Mouse (Mus musculus) frontal cortex, adult (tissue): ENCODE measurements at regions not wholly inside any gene's neighbourhood (a gene's known extent, or its start where the extent isn't known, plus 50 kb on each side); places are given as distances from the start of the nearest gene placed in this dataset.
"Not testable (repeated sequence)": the region's sequence is repeated elsewhere in the genome, so short reads cannot be mapped to it uniquely, and the experiment has no call there.

Experiments
- ATAC-seq: cut with Nextera tagmentation; 2 replicates; pipeline ENCODE4 v1.9.2; 2017; ENCODE audit warnings: mild to moderate bottlenecking, moderate library complexity, mixed read lengths; ENCODE audit not compliant: low TSS enrichment

DNA sequence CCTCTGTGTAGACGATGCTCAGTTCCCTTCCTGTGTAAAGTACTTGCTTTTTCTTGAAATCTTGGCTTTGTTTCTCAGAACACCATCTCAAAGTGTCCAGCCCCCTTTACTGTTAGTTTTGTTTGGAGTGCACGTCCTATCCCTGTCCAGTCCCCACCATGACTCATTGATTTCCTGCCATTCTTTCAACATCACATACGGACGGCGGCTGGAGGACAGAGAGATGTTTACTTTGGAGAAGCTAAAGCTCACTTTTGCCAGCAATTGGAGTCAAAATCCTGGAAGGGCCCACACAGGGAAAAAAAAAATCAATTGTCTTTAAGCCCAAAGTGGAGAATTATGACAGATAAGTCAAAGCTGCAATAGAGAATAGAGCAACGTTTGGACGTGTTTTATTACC lies 51.8 kb downstream of the Gm5426 start:
- ATAC-seq, result no peak

DNA sequence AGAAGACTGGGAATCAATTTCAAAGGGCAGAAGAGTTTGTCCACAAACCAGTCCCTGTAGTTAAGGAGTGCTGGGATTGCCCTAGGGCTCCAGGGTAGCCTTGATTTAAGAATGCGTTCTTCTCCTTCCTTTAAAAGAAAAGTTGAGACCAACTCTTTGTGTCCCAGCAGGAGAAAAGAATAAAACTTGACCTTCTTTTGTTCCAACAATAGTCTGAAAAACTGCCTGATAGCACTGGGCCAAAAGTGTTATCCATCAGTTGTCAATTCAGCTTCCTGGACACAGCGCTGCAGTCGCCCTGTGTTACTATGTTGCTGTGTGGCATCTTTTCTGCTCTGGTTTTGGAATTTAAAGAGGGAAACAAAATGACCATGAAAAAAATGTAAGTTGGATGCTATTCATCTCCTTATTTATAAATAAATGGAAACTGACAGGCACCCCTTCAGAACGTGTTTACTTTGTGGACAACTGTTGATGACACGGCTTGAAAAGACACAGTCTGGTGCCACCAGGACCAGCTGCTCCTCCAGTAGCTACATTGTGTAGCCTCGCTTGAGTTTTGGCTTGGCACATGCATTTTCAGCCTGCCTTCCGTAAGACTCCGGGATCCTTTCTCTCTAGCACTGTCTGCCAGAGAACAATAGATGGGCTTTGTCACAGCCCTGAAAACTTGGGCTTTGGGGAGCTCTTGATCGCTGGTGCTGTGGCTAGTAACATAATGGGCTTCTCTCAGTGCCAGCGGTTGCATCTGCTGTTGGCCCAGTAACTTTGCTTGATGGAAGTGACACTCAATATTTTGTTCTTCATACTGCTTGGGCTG lies 54.0 kb downstream of the Gm5426 start:
- ATAC-seq, result 0 out of 2 replicates have a peak, but pooled peaks have one; percentile 23

DNA sequence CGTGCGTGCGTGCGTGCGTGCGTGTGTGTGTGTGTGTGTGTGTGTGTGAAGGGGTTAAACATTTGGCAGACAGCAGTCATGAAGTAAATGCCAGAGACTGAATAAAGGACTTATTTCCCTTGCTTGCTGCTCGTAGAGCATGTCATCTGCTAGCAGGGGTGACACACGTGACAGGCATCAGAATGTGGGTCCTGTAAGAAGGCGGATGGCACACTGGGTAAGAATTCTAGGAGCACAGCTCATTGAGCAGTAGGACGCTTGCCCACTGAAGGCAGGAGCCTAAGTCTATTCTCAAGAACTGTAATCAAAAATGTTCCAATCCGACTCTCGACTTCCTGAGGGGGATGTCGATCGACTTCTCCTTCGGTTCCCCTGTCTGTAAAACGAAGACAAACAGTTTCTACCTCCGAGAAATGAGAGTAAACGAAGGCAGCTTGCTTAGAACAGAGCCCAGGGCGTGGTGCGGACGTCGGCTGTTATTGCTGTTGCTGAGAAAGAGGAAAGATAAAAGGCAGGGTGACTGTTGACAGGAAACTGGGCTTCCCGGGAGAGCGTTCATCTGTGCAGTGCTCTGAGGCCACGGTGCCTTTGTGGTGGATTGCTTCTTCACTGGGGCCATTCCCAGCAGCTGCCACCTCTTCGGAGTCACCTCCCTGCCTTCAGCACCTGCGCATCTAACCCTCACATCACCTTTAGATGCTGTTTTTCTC lies 64.7 kb downstream of the Gm5426 start:
- ATAC-seq, result no peak

DNA sequence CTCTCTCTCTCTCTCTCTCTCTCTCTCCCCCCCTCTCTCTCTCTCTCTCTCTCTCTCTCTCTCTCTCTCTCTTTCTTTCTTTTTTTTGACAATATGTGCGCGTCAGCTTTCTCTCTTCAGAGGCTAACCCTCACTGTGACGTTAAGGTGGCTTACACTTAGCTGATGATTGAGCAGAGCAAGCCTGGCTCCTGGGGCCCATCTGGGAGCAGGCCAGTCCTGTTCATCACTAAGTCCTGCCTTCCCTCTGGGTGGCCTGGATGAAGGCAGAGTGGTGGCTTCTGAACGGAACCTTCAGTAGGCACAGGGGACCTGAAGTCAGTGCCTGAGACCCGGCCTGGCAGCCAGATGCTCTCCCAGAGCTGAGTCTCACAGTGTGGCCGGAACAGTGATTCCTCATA lies 65.5 kb downstream of the Gm5426 start:
- no peak for ATAC-seq

DNA sequence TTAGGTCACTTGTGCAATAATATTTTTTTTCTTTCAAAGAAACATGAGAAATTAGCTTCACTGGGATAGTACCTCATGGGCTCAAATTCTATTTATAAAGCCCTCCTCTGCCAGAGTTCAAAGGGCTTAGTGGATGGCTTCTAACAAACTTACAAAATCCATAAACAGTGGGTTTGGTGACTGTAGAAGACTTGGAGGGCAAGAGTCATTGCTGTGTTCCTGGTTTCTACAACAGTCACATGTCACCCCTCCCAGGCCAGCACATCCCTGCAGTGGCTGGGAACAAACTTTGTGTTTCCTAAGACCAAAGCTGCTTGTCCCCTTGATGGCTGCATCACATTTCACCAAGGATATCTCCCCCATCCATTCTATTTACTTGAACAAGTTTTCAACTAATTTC lies 66.5 kb downstream of the Gm5426 start:
- ATAC-seq, result no peak

DNA sequence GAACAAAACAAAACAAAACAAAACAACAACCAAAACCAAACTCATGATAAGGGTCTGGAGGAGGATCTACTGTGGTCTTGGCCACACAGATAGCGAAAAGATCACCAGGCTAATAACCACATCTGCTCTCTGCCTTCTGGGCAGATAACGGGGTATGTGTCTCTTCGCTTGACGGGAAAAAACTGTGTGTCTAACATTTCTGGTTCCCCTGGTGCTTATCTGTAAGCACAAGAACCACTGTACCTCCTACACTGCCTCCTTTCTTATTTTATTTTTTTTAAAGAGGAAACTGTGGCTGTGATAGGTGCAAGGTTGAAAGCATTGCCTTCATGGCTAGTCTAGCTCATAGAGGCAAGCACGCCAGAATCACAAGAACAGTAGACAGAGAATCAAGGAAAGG lies 67.8 kb downstream of the Gm5426 start:
- no peak for ATAC-seq

DNA sequence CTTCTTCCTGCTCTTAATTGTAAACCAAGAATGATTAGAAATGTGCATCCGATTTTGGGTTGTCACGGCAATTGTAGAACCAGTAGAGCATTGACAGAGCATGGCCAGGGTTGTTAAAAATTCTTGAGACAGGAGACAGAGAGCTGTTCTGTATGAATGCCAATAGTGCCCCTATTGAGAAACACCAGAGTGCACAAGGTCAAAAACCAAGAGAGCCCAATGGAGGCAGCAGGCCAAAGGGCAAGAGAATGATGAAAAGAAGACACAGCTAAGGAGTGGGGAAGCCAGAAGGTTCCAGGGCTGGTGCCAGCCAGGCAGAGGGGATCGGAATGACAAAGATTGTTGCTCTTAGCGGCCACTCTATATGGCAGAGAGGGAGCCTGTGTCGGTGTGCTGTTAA lies 72.8 kb downstream of the Gm5426 start:
- ATAC-seq, result no peak

DNA sequence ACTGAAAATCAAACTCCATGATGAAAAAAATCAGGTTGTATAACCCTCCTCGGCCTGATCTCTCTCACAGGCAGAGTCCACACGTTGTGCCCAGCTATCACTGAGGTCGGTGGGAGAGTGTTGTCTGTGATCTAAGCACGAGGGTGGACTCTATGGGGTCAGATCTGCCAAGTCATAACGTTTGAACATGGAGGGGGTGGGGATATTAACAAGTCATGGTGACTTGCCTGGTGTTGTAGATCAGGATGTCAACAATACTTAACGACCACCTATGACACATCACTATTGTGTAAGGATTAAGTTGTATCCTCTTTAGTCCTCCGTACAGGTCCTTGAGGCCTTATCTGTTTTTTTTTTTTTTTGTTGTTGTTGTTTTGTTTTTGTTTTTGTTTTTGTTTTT lies 74.8 kb downstream of the Gm5426 start:
- ATAC-seq, result no peak

DNA sequence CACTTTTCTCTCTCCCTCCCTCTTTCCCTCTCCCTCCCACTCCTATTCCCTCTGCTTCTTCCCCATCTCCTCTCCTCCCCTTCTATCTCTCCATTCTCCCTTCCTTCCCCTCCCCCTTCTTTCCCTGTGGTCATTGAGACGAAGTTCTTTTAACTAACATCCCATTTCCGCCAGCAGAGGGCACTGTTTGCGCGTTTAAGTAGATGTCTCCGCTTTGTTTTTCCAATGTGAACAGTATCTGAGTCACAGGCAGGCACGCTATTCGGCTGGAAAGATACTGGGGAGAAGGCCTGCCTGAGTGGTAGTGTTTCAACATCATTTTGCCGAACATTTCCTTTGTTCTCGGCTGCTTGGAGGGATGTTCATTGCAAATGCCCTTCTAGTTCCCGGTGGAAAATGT lies 77.5 kb downstream of the Gm5426 start:
- peak; percentile 98 for ATAC-seq

DNA sequence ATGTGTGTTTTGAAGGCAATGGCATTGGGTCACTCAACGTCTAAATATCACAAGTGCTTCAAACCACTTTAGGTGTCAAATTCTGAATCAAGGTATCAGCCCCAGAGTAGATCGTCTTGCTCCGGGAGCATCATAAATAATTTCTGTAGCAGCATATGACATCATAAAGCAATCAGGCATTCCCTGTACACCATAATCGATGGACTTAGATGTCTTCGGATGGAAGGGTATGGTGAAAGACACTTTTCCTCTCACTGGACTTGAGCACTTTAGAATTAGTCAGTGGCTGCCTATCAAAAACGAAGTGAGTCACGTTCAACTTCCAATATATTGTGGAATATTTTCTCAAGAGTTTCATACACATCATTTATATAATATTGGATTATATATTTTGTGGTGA lies 77.9 kb downstream of the Gm5426 start:
- ATAC-seq, result peak; percentile 24; the same call in 1 of the 2 replicates

DNA sequence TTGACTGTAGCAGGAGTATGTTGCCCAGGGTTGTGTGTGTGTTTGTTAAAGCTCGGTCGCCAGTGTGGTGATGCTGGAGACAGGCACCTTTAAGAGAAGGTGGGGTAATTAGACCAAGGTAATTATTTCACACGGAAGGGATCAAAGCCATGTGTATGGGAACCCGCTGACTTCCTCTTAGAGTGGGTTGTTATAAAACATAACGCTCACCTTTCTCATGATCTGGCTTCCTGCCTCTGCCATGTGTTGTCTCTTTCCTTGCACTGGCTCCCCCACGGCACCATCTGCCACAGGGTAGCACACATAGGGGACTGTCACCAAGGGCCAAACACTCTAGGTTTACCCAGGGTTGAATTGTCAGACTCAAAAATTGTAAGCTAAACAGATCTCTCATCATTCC lies 78.5 kb downstream of the Gm5426 start:
- no peak for ATAC-seq

DNA sequence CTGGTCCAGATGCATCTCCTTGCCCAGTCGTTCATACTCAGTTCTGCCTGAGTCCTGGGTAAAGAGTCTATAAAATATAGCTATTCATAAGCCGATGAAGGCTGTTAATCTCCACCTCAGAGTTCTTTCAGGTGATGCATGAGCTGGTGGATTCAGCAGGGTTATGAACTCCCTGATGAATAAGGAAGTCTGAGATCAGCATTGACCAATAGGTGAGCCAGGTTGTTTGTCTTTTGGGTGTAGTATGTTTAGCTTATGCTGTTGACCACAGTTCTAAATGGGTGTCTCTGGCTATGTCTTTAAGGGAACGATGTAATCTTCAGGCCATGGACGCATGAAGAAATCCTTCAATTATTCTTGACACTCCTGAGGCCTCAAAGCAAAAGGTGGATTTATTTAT lies 84.3 kb downstream of the Gm5426 start:
- ATAC-seq, result no peak

DNA sequence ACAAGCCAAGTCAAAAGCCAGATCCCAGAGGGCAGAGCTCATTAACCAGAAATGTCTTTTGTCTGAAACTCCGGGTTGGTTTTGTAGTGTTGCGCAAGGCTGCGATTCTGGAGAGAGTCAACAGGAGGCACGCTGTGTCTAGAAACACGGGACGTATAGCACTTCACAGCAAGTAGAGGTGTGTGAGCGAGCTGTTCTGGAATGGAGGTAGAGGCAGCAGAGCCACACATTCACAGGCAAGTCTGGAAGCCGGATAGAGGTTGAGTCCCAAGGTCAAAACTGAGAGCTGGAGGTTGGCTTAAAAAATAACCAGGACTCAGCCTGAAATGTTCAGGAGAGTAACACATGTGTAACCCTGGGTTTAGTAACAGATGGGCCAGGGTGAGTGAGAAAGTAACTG lies 94.0 kb downstream of the Gm5426 start:
- ATAC-seq, result no peak

DNA sequence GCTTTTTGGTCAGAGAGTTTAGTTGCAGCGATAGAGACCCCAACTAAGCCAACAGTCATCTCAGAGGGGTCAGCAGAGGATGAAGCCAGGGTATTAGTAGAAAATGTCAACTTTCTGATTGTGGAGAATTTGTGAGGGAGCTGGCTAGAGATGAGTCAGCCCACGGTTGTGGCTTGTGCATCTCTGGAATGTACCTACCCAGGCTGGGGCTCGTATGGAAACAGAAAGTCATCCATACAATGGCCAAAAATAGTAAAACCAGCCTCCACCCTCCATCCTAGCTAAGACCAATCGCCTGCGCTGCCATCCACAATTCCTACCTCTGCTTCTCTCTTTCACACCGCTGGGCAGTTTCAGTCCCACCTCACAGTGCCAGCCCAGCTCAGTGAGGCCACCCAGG lies 94.9 kb downstream of the Gm5426 start:
- no peak for ATAC-seq

DNA sequence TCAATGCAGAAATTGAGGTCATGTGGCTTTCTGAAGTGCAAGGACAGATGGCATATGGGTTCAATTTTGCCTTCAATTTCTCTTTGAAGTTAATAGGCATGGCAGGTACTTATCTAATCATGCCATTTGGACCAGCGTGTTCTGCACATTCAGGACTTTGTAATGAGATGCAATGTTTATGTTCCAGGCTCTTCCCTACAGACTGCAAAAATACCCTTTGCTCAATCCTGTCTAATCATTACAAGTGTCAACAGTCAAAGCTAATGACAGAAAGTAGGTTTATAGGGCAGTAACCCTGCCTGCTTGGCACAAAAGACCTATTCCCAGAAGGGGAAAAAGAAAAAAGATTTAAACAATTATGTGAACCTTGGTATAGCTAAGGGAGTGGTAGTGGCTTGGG lies 96.5 kb downstream of the Gm5426 start:
- ATAC-seq, result no peak

DNA sequence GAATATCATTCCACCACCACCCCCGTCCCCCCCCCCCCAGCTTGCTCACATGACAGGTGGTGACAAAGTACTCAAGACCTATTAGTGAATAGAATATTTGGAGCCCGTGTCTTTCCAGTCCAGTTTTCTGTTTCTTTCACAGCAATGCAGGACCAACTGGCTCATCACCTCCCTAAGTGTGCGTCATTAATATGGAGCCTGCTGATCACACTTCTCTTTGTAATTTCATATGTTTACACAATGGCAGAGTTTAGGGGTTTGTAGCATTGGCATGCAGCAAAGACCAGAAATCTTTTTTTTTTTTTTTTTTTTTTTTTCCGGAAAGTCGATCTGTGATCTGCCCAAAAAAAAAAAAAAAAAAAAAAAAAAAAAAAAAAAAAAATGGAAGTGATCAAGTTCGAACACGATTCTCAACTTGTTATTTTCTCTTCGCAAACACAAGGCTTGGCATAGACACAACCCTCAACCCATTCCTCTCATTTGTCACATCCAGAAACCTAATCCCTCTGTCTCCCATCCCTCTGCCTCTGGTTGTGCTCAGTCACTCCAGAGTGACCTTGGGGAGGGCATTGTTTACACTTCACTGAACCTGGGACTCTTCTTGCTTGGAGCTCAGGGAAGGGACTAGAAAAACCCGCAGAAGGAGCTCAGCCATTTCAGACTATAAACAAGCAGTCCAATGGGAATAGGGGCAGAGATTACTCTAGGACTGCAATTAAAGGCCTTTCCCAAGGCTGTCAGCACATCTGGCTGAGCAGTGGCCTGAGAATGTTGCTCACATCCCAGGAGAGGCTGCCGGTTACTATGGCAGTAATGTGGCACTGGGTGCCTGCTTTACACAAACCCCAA lies 98.4 kb downstream of the Gm5426 start:
- ATAC-seq, result no peak

DNA sequence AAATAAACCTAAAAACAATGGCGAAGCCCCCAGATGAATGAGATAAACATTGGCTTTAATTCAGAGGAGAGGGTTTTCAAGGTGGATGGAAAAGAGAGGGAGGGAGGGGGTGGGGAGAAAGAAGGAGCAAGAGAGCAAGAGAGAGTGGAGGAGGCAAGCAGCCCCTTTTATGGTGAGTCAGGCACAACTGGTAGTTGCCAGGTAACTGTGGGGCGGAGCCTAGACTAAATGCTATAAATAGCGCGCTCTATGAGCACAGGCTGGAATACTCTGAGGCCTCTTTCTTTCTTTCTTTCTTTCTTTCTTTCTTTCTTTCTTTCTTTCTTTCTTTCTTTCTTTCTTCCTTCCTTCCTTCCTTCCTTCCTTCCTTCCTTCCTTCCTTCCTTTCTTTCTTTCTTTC lies 99.6 kb downstream of the Gm5426 start:
- not testable (repeated sequence) for ATAC-seq

DNA sequence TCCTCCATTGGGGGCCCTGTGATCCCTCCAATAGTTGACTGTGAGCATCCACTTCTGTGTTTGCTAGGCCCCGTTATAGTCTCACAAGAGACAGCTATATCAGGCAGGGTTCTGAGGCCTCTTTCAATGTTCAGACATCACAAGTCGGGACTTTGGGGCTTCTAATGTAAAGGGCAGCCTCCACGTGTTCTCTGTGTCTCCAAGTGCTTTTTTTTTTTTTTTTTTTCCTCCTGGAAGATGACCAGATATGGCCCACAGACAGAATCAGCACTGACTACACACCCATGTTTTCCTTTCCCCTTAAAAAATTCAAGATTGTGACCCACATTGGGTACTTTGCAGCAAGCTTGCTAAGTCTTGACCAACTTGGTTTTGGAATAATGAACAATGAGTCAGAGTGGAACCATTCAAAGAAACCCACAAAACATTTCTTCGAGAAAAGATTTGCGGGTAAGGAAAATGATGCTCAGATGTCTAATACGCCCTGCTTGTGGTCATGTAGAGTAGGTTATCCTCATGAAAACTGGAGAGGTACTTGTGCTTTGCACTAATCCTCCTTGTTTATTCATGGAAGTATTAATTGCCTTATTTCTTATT lies 100.5 kb downstream of the Gm5426 start:
- no peak for ATAC-seq

DNA sequence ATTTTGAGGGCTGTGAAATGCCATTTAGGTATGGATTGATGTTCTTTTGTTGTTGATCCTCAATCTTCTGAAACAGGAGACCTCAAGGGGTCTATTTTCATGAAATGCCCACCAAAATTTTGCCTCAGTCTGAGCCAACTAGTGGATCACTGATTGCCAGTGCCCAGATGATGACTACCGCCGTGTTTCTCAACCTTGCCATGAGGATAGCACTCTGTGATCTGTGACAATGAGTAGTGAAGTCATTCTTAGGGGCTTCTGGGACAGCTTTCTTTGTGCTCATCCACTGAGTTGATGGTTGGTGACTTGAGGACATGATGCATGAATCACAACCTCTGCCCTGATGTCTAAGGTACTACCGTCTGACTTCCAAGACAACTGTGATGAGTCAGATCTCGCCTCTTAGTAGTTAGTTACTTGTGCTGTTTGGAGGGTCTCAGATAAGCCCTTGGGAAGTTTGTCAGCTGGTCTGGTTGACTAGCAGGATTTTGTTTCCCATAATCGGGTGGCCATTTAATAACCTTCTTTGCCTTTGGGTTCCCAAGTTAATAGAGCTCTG lies 101.2 kb downstream of the Gm5426 start:
- ATAC-seq, result no peak

DNA sequence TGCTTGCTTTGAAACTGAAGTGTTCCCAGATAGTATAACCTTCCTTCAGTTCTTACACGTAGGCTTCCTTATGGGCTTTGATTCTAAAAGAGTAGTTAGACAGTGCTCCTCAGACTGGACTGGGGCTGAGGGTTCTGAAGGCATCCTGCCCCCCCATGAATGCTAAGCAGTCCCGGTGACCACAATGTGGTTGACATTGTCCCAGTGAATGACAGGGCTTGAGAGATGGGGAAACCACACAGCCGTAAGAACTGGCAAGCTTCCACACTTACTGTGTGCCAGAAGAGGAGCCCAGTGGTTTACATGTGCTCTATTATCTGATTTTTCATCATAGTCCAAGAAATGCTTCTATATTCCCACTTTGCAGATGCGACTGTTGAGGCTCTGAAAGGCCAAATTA lies 101.8 kb downstream of the Gm5426 start:
- no peak for ATAC-seq

DNA sequence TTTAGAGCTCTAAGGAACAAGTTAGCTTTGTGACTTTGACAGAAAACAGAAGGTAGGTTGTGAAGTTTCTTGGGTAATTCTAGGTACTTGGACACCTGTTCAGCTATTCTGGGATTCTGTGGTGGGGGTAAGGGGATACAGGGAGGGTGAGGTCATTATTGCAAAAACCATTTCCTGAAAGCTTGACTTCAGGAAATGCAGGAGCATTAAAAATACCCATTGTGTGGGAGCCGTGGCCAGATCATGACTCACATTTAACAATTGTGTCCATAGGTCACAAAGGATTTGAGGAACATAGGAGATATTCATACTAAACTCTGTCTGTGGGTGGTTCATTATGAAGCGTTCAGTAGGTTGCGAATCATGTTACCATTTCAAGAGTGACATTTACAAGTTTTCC lies 102.4 kb downstream of the Gm5426 start:
- ATAC-seq, result no peak

DNA sequence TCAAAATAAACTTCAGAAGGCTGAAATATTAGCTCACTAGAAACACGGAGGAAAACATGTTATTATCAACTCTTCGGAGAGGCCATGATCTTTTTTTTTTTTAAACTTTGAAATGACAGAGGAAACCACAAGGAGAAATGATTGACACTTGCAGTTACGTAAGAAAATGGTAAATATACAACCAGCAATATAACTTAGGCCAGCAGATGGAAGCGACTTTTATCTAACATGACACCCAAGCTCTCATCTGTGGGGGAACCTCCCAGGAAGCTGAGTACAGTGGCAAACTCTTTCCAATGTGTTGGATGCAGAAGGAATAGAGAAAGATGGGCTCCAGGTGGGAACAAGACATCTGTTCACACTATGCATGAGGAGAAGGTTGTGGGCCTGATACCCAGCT lies 104.2 kb downstream of the Gm5426 start:
- no peak for ATAC-seq
